Mouse (Mus musculus) urinary bladder, postnatal 25 days (tissue): Measurements from ENCODE around the gene Hmga2.

Experiments used
- DNase-seq: peaks from one replicate; pipeline ENCODE4 v3.0.0; 2022; ENCODE audit warnings: low spot score

Gene Hmga2

GRCm38 (mm10) chr10:120475601-120476515 lies at the start of gene Hmga2:
TSS of gene Hmga2 (minus strand) at chr10:120476469.
- DNase-seq: peak; percentile 15

DNA sequence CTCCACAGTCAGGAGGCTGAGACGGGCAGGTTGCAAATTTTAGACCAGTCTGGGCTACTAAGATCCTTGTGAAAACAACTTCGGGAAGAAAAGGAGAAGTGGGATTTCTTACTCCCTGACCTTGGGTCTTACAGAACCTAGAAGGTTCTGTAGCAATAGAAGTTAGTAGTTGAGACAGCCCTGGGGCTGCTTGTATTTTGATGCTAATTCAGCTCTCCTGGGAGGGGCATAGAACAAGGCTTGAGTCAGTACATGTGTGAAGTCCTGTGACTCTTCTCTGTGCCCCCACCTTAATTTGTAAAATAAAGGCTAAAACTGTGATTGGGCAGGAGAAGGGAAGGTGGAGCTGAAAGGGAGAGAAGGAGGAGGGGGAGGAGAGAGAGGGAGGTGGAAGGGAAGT lies 46.7 kb upstream of the Hmga2 start:
- DNase-seq: no peak

- no peak for DNase-seq
Measured at GRCm38 (mm10) chr10:120521912-120522575, 45.8 kb upstream of the Hmga2 start.

- no peak for DNase-seq
Measured at GRCm38 (mm10) chr10:120516311-120516710, 40.0 kb upstream of the Hmga2 start.

- no peak for DNase-seq
Measured at GRCm38 (mm10) chr10:120513721-120514120, 37.5 kb upstream of the Hmga2 start.

DNA sequence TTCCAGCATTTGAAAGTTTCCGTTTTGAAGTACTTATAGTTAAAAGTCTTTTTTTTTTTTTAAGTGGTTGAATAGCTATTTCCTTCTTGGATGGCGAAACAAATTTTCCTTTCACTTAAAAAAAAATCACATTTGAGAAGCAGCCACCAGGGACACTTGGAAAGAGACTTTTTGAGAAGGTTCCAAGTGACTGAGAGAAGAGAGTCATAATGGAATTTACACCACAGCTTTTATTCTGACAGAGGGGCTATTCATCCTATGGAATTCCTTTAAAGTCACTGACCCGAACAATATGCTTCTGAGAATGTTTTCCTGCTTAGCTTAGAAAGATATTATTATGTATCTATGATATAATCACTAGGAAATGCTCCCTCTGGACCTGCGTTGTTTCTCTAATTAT lies 36.7 kb upstream of the Hmga2 start:
- DNase-seq: no peak

DNA sequence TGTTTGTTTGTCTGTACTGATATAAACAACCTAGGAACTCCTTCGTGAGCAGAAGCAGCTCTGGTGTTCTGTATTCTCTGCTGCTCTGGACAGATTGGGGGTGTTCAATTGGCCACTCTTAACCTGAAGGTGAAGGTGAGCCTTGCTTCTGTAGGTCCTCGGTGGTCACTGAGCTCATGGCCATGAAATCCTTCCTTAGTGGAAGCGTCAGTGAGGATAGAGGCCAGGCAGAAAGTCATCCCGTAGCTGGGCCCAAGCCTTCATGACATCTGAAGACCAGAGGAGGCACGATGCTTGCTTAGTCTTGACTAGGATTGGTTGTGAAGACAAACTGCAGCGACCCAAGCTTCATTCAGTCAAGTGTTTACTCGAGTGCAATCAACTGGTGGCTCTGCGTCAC lies 35.9 kb upstream of the Hmga2 start:
- no peak for DNase-seq

DNA sequence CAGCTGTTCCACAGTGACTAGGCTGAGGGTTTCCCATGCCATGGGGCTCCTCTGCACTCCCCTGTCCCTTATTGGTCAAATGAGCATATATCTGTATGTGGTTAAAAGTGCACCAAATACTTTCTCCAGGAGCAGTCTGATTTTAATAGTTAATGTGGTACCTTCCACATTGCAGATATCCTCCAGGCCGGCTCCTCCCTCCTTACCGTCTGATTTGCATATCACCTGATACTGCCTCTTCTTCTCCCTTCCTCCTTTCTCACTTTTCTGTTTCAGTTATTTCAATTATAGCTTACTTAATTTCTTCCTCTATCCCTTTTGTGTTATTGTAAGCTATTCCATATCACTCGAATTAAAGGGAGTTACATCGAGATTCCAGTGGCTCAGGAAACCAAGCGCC lies 27.7 kb upstream of the Hmga2 start:
- no peak for DNase-seq

- no peak for DNase-seq
Measured at GRCm38 (mm10) chr10:120500794-120501193, 24.5 kb upstream of the Hmga2 start.

DNA sequence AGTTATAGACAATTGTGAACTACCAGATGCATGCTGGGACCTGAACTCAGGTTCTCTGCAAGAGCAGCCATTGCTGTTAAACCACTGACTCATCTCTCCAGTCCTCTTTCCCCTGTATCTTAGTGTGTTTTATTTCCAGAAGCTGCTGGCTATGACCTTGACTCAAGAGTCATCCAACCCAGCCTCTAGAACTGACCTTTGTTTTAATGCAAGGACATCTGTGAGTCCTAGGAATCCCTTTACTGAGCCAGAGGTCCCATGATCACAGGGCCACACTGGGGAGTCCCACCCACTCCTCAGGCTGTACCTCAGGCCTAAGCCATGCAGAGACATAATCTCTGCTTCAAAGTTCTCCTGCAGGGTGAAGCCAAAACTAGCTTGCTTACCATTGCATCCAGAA lies 21.8 kb upstream of the Hmga2 start:
- no peak for DNase-seq

DNA sequence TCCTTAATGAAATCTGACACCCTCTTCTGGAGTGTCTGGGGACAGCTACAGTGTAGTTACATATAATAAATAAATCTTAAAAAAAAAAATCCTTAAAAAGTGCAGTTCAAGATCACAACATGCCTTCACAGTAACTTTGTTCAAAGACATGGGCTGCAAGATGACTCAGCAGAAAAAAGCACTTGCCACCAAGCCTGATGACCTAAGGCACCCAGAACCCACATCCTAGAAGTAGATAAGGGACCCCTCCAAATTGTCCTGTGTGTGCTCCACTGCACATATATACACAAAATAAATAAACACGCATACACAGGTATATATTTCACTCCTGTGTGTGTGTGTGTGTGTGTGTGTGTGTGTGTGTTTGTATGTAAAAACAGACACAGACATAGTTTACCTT lies 18.4 kb upstream of the Hmga2 start:
- no peak for DNase-seq

DNA sequence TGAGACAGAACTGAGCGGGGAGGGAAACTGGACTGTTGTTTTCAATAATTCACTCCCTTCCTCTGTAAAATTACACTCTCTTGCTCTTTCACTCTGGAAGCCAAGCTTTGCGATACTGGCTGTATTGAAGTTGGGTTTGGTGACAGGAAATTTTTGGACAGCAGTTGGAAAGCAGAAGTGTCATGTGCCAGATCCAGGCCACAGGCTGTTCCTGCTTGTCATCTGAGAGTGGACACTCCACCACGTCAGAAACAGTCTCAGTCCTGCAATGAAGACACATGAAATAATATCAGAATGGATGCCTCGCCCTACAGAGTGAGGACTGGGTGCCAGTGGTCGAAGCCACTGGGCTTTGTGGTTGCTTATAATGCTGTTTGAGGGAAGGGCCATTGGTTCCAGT lies 15.2 kb upstream of the Hmga2 start:
- DNase-seq: no peak

GRCm38 (mm10) chr10:120489611-120490010 lies 13.3 kb upstream of the Hmga2 start:
- DNase-seq: no peak

DNA sequence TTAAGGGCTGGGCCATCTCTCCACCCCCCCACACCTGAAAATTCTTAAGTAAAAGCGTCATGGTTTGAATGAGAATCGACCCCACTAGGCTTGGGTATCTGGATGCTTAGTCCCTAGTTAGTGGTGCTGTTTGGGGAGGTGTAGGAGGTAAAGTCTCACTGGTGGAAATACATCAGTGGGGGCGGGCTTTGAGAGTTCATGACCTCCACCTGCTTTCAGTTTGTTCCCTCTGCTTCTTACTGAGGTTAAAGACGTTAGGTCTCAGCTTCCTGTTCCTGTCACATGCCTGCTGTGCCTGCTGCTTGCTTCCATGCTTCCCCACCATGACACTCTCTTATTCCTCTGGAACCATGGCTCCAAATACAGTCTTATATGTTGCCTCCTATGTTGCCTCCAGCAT lies 12.3 kb upstream of the Hmga2 start:
- no peak for DNase-seq

- no peak for DNase-seq
Measured at GRCm38 (mm10) chr10:120487881-120488280, 11.6 kb upstream of the Hmga2 start.

DNA sequence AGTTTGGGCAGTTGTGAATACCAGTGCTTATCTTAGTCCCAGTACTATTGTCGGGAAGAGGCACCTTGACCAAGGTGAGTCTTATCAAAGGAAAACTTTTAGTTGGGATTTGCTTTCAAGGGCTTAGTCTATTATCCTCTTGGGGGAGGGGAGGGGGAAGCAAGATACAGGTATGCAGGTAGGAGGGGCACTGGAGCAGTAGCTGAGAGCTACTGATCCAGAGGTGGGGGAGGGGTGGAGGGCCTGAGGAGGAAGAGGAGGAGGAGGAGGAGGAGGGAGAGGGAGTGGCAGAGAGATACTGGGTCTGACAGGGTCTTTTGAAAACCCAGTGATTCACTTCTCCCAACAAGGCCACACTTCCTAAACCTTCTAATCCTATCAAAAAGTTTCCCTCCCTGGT lies 9.2 kb upstream of the Hmga2 start:
- DNase-seq: no peak

- DNase-seq: no peak
Measured at GRCm38 (mm10) chr10:120484144-120484543, 7.9 kb upstream of the Hmga2 start.

GRCm38 (mm10) chr10:120478164-120478563 lies 1.9 kb upstream of the Hmga2 start:
- no peak for DNase-seq

- DNase-seq: peak; percentile 3
Measured at GRCm38 (mm10) chr10:120477501-120477900, 1.2 kb upstream of the Hmga2 start.

DNA sequence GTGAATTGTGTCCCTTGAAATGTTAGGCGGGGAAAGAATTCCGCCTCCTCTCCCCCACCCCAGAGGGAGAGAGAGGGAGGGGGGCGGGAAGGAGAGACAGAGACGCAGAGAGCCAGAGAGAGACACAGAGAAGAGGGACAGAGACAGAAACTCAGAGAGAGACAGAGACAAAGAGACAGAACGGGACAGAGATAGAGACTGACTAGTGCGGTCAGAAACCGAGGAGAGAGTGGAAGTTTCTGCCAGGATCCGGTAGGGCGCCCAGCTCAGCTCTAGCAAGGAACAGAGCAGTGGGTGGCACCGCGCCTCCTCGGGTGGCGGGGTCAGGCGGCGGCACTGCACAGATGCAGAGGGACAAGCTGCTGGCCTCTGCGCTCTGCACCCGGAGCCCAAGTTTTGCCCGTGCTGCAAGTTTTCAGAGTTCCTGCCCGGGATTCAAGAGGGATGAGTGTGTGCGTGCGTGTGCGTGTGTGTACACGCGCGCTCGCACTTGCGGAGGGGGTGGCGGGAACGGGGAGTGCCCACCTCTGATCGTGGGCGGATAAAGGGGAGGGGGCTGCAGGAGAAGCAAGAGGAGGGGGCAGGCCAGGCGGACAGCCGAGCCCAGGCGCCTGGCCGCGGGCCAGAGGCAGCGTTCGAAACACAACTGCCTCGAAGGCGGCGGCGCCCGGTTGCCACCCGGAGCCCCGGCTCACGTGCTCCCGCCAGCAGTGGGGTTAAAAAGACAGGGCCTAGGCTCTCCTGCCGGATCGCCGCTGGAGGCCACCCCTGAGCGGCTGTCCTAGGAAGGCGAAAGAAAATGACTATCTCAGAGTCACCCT lies 457 bp upstream of the Hmga2 start:
- peak; percentile 12 for DNase-seq

DNA sequence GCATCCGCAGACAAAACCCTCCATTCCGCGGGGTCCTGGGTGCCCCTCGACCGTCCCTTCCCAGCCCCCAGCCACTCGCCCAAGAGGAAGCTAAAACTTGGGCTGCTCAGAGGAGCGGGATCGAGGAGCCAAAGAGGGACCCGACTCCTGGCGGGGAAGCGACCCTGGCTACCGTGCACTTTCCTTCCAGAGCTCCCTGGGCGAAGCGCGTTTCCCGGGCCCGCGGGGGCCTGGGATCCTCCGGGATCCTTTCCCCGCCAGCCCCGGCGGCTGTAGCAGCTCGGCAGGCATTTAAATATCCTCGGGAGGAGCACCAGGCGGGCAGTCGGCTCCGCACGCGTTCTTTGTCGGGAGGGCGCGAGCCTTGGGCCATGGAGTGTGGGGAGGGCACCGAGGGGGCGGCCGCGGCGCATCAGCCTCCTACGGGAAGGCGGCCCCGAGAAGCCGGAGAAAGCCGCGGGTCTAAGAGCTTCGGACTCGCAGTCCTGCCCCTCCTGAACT lies 1.2 kb downstream of the Hmga2 start:
- peak; percentile 6 for DNase-seq

GRCm38 (mm10) chr10:120474301-120474700 lies 2.0 kb downstream of the Hmga2 start:
- DNase-seq: no peak
